Mouse (Mus musculus) v-Abl transformed pro-B cells (cell line): Measurements from ENCODE around the gene Atxn7.

Experiments used
- in situ Hi-C, 2 experiments: fragments of 400-800 bp; cut with MboI; formaldehyde crosslinking; loops; one replicate each; pipeline ENCODE4 v1.15.1; 2025; ENCODE audit not compliant: unreplicated experiment in 2 of 2

The Atxn7 gene

GRCm38 (mm10) chr14:13961401-13962112 lies at the start of gene Atxn7, which contains the start of gene Thoc7:
Gene Atxn7, plus strand, starts transcription at chr14:13961440.
Gene Thoc7, minus strand, starts transcription at chr14:13961852.
- in situ Hi-C loops, result loop anchor here in 1 of 2 experiments (10.0 kb wide), 1 partner anchor 53 kb away; no protein-coding TSS in a partner anchor

DNA sequence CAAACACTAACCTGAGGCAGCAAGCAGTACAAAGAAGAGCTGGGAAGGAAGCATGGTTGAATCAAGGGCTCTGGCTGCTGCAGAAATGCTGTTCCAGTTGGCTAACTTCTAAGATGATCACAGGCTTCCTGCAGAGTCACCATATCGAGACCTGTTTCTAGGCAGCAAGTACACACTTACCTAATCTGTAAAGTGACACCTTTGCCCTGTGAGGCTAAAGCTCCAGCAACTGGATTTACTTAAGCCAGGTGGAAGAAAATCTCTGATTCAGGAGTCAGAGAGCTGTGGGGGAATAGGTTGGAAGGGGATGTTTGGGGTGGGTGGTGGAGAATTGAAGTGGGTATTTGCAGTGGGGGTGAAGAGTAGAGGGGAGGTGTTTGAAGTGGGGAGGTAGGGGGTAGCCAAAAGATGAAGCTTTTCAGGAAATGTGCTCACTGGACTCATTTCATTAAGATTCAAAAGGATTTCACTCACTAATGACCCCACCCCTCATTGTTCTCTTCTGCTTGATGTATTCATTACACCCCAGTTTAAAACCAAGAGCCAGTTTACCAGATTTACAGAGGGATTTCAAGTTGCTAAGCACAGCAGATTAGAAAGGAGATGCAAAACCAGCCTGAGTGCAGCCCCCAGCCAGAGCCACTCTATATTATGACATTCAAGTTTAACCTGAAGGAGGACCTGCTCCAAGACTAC lies 46.7 kb upstream of the Atxn7 start, which contains the start of gene Gm281:
Gm281 (minus strand) TSS at position 92 of the 696 bp plus-strand sequence.
- in situ Hi-C loops, result loop anchor here (5.0 to 25.0 kb wide), 3 partner anchors 557 to 1352 kb away; no protein-coding TSS in a partner anchor

GRCm38 (mm10) chr14:13915207-13915606 lies 46.0 kb upstream of the Atxn7 start:
- in situ Hi-C loops, result loop anchor here (5.0 to 25.0 kb wide), 3 partner anchors 558 to 1353 kb away; no protein-coding TSS in a partner anchor

DNA sequence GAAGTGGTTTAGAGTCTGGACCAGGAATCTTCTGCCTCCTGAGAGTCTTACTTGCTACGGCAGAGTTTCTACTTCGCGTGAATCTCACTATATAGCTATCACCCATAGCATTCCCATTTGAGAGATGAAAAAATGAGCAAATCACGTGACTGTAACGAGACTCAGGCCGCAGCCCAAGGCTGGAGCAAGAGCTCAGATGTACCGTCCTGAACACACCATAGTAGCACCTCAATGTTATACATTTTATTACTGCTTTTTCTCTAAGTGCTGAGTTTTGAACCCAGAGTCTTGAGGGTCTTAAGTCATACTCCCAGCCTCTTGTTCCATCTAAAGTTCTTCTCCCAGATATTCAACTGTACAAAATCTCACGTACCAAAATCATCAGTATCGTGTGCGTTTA lies 44.0 kb upstream of the Atxn7 start:
- in situ Hi-C loops, result loop anchor here (5.0 to 25.0 kb wide), 3 partner anchors 560 to 1355 kb away; no protein-coding TSS in a partner anchor

DNA sequence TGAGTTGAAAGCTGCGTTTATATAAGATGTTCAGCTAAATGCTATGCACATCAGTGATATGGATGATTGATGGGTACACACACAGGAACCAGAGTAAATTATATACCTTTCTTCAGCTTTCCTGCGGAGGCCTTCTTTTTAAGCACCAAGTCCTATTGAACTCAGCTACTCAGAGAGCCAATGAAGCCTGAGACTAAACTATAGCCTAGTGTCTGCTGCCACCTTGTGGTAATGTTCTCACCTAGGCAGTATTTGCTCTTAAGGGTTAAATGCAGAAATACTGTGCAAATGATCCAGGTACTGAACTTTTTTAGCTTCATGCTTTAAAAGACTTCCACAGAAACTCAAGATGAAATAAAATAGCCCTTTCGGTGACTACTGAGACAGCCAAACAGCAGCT lies 43.6 kb upstream of the Atxn7 start:
- in situ Hi-C loops, result loop anchor here (5.0 to 25.0 kb wide), 3 partner anchors 560 to 1355 kb away; no protein-coding TSS in a partner anchor

- in situ Hi-C loops, result no loop called here
Measured at GRCm38 (mm10) chr14:13933290-13934051, 27.8 kb upstream of the Atxn7 start.

GRCm38 (mm10) chr14:13934052-13934371 lies 27.2 kb upstream of the Atxn7 start:
- in situ Hi-C loops, result no loop called here

DNA sequence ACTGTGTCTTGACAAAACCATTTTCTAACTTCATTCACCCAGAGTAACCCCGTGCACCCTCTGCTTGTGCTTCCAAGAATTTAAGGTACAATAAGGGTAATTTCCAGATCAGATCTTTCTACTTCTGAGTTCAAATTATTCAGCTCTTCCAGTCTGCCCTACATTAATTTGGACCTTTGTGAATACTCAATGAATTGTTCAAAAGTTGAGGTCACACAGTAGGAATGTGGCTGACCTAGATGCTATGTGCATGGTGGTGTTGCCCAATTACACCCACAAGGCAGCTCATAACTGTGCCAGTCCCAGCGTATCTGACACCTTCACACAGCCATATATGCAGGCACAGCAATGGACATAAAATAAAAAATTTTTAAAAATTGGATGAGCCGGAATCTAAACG lies 16.6 kb upstream of the Atxn7 start:
- in situ Hi-C loops, result no loop called here

DNA sequence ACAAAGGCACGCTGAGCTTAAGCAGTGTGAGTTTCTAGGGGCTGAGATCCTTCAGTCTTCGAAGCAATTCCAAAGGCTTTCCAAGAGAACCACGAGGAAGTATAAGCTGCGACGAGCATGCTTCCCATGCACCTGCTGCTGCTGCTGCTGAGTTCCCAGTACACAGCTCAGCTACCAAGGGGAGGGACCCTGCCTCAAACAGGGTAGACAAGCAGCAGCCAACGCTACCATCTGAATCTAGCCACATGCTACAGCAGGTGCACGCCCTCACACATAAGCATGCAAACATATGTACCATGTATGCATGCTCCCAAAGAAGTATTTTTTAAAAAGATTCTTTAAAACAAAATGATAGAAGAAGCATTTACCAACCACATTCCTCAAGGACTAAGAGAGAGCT lies 12.9 kb upstream of the Atxn7 start:
- in situ Hi-C loops, result no loop called here

DNA sequence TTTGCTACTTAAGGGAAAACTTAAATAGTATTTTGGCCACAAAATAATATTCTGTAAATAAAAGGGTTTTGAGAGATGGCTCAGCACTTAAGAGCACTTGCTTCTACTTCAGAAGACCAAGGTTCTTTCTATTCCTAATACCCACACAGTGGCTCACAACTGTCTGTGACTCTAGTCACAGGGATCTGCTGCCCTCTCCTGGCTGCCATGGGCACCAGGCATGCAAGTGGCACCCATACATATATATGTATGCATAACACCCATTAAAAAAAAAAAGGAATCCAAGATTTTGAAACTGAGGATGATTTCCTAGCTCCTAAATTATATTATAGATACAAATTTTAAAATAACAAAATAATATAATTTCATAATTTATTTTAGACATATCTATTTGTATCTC lies 10.8 kb upstream of the Atxn7 start:
- in situ Hi-C loops, result loop anchor here in 1 of 2 experiments (10.0 kb wide), 1 partner anchor 914 kb away; no protein-coding TSS in a partner anchor

DNA sequence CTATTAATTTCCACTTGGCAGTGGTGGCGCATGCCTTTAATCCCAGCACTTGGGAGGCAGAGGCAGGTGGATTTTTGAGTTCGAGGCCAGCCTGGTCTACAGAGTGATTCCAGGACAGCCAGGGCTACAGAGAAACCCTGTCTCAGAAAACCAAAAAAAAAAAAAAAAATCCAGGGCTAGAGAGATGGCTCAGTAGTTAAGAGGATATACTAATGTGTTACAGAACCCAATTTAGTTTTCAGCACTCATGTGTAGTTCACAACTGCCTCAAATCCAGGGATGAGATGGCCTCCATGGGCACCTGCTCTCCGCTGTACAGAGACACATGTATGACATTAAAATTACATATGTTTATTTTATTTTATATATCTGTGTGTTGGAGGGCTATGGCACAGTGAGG lies 9.1 kb upstream of the Atxn7 start:
- in situ Hi-C loops, result loop anchor here in 1 of 2 experiments (10.0 kb wide), 1 partner anchor 913 kb away; no protein-coding TSS in a partner anchor

DNA sequence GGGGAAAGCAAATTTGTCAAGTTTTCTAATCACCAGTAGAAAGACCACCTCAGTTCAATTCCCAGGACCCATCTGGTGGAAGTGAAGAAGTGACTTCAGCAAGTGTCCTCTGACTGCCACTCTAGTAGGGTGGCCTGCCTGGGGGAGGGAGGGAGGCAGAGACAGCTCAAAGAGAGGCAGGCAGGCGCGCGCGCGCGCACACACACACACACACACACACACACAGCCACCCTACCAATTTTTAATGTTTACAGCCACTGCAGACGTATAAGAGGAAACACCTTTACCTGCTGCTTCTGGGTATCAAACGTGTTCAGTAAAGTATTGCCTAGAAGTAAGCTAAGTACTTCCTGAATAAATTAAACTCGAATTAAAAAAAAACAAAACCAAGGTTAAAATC lies 1.2 kb upstream of the Atxn7 start:
- in situ Hi-C loops, result loop anchor here in 1 of 2 experiments (10.0 kb wide), 1 partner anchor 55 kb away; no protein-coding TSS in a partner anchor

DNA sequence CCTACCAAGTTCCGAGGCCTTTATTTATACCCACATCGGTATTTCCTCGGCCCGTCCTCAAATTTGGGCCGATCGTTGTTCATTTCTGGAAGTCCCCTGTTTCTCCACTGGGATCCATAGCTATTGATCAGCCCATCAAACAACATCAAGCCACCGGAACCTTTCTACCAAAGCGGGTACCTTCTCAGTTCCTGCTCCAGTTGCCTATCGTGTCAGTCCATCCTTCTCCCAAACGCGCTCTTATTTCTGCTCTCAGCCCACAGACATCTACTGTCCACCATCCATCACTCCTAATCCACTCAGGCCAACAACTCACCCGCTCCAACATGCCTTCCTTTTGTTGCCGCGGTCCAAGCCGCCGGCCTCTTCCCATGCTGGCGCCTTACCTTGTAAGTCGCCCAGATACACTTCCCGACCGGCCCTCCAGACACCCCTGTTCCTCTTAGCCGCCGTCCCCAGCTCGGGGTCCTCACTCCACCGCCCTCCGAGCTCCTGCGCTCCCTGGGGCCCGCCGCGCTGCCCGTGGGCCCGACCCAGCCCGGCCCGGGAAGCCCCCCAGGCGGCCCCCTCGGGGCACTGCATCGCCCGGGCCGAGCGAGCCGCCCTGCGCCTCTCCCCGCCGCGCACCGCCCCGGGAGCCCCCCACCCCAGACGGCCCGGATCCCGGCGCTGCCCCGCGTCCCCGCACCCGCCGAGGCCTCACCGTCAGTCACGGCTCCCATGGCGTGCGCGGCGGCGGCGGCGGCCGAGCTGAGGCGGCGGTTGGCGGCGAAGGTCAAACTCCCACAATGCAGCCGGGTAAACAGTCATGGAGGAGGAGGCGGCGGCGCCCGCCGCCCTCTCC lies 536 bp upstream of the Atxn7 start:
- in situ Hi-C loops, result loop anchor here in 1 of 2 experiments (10.0 kb wide), 1 partner anchor 54 kb away; no protein-coding TSS in a partner anchor

DNA sequence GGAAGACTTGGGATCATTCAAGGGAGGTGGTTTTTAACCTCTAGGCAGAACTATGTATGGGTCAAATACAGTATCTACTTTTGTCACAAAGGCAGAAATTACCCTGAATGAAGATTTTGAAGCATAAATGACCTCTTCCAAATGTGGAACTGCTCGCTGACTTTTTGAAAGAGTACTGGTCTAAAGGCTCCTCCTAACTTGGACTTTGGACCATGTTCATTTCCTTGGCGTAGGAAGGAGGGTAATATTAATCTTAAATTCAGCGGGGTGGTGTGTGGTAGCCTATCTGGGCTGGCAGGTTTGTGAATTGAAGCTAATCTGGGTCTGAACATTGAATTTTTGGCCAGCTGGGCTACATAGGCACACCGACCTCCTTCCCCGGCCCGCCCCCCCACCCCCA lies 1.2 kb downstream of the Atxn7 start:
- in situ Hi-C loops, result loop anchor here in 1 of 2 experiments (10.0 kb wide), 1 partner anchor 52 kb away; no protein-coding TSS in a partner anchor

GRCm38 (mm10) chr14:13963527-13963926 lies 2.3 kb downstream of the Atxn7 start:
- in situ Hi-C loops, result loop anchor here in 1 of 2 experiments (10.0 kb wide), 1 partner anchor 51 kb away; no protein-coding TSS in a partner anchor

DNA sequence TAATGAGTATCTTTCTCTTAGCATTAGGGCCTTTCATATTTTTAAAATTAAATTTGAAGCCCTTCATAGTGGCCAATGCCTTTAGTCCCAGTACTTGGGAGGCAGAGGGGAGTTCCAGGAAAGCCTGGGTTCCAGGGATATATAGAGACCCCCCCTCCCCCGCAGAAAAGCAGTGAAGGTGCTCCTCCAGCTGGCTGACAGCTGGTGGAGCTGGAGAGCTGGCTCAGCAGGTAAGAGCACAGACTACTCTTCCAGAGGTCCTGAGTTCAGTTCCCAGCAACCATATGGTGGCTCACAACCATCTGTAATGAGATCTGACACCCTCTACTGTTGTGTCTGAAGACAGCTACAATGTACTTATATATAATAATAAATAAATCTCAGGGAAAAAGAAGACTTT lies 6.4 kb downstream of the Atxn7 start:
- in situ Hi-C loops, result loop anchor here in 1 of 2 experiments (10.0 kb wide), 1 partner anchor 47 kb away; no protein-coding TSS in a partner anchor

DNA sequence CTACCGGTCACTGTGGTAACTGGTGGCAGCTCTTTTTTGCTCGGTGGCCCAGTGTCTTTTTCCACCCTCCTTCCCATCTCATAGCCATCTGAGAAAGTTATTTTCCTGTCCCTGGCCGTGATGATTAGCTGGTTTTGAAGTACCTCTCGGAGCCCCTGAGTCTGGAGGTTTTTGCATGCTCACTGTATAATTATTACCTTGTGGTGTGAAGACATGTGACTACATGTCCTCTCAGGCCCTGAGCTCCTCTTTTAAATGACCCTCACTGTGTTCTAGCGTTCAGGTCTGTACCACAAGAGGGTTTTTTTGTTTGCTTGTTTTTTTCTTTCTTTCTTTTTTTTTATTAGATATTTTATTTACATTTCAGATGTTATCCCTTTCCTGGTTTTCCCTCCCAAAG lies 7.2 kb downstream of the Atxn7 start:
- in situ Hi-C loops, result loop anchor here in 1 of 2 experiments (10.0 kb wide), 1 partner anchor 46 kb away; no protein-coding TSS in a partner anchor

DNA sequence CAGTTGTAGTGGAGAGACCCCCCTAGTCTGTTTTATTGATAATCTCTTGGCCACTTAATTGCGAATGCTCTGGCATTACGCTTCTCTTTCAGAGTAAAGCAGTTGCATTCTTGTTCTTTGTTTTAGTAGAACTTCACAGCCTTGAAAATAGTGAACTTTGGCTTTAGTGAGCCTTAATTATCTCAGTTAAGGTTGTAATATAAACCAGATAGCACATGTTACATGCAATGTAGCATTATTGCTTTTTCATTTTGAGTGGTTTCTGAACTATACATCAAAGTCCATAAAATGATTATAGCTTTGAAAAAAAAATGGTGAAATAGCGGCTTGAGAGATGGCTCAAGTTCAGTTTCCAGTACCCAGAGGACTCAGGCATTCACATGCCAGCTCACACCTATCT lies 9.3 kb downstream of the Atxn7 start:
- in situ Hi-C loops, result no loop called here

DNA sequence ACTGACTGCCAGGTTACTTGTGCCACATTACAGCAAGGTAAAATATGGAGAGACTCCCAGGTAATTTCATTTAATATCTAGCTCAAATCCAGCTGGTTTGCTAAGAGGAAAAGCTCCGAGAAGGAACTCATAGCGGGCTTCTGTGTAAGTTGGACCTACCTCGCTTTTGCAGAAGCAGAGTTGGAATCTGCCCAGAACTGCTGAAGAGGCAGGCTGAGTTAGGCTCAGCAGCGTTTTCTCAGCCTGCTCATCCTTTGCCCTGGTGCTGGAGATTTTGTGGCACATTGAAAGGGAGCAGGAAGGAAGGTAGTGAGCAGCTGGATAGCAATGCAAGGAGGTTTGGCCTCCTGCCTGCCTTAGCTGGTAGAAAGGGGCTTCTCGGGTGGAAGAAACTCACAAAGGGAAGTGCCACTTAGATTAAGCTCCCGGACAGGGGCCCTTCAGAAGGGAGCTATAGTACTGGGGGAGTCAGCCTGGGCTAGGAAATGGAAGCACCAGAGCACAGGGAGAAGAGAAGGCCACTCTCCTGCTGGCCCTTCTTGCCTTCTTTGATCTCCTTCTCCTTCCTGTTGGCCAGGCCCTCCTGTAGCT lies 10.5 kb downstream of the Atxn7 start:
- in situ Hi-C loops, result no loop called here
